Mouse (Mus musculus) heart, embryonic 10.5 days (tissue): ENCODE results near the gene 4933428G20Rik. TPM values are rescaled to one million over a fixed set of nuclear protein-coding genes. Genes with fewer than 3 reads are reported as not detected.
A peak's percentile ranks its signal among the peaks of the same experiment; 100 is the strongest.

Source experiments
- DNase-seq: peaks from one replicate; pipeline ENCODE4 v3.0.0-alpha.2; 2017; ENCODE audit warnings: low spot score
- H3K27ac ChIP-seq: fragments of 300-500 bp; sonication (generic); 2 replicates; pipeline ENCODE4 v1.5.1; 2016; ENCODE audit warnings: mild to moderate bottlenecking
- H3K27me3 ChIP-seq: fragments of 300-500 bp; sonication (generic); 2 replicates; pipeline ENCODE4 v1.6.1; 2016; ENCODE audit warnings: mild to moderate bottlenecking; ENCODE audit not compliant: poor library complexity, insufficient read depth, severe bottlenecking
- H3K36me3 ChIP-seq: fragments of 300-500 bp; sonication (generic); 2 replicates; pipeline ENCODE4 v1.6.1; 2016; ENCODE audit warnings: mild to moderate bottlenecking, moderate library complexity
- H3K4me1 ChIP-seq: fragments of 300-500 bp; sonication (generic); 2 replicates; pipeline ENCODE4 v1.6.1; 2016; ENCODE audit warnings: mild to moderate bottlenecking
- H3K4me3 ChIP-seq: fragments of 300-500 bp; sonication (generic); 2 replicates; pipeline ENCODE4 v1.5.1; 2016; ENCODE audit warnings: mild to moderate bottlenecking, moderate library complexity
- H3K9me3 ChIP-seq: fragments of 300-500 bp; sonication (generic); 2 replicates; pipeline ENCODE4 v1.6.1; 2016; ENCODE audit warnings: mild to moderate bottlenecking, moderate library complexity
- WGBS: fragments of 180-500 bp; shearing (Covaris S2); methylation state at CpG from one replicate; pipeline ENCODE4 v1.1.7; 2016; 5-methylcytosine and 5-hydroxymethylcytosine counted together
- polyA plus RNA-seq: library from polyadenylated mRNA; unstranded; fragments of >200 nt; fragmentation: Nextera tagmentation; extraction: Ambion mirVana; gene quantifications from 2 replicates; pipeline ENCODE4 v1.2.1, GENCODE M21; 2016

The 4933428G20Rik gene
- polyA plus RNA-seq, 1 experiment from 2014 or later = 1.3 TPM

- H3K27ac ChIP-seq = no peak overlapping the region
- no peak for DNase-seq
- H3K4me3 ChIP-seq = no peak overlapping the region
- peaks cover 85% of the 10 kb centered on the region for H3K36me3 ChIP-seq
- peaks cover 4% of the 10 kb centered on the region; the same call in 1 of the 2 replicates for H3K4me1 ChIP-seq
- H3K9me3 ChIP-seq = no peaks in the 10 kb centered on the region
- no peaks in the 10 kb centered on the region for H3K27me3 ChIP-seq
- WGBS = 80% methylated on average over 8 of the region's 8 CpGs
Measured at GRCm38 (mm10) chr11:97485661-97486060, 14.5 kb downstream of the 4933428G20Rik start.

- DNase-seq = no peak
- Histone ChIP-seq H3K4me1 (peaks cover 5% of the 10 kb centered on the region), H3K36me3 (peaks cover 95% of the 10 kb centered on the region), H3K9me3 (no peaks in the 10 kb centered on the region), H3K27ac (no peak overlapping the region), H3K27me3 (no peaks in the 10 kb centered on the region), H3K4me3 (no peak overlapping the region)
- WGBS = 87% methylated on average over 8 of the region's 8 CpGs
Measured at GRCm38 (mm10) chr11:97479824-97480223, 20.3 kb downstream of the 4933428G20Rik start.

- peaks cover 96% of the 10 kb centered on the region for H3K36me3 ChIP-seq
- DNase-seq = no peak
- no peaks in the 10 kb centered on the region for H3K27me3 ChIP-seq
- no peaks in the 10 kb centered on the region for H3K9me3 ChIP-seq
- peaks cover 5% of the 10 kb centered on the region for H3K4me1 ChIP-seq
- no peak overlapping the region for H3K27ac ChIP-seq
- no peak overlapping the region for H3K4me3 ChIP-seq
- 89% methylated on average over 10 of the region's 10 CpGs for WGBS
Measured at GRCm38 (mm10) chr11:97479085-97479484, 21.1 kb downstream of the 4933428G20Rik start.

DNA sequence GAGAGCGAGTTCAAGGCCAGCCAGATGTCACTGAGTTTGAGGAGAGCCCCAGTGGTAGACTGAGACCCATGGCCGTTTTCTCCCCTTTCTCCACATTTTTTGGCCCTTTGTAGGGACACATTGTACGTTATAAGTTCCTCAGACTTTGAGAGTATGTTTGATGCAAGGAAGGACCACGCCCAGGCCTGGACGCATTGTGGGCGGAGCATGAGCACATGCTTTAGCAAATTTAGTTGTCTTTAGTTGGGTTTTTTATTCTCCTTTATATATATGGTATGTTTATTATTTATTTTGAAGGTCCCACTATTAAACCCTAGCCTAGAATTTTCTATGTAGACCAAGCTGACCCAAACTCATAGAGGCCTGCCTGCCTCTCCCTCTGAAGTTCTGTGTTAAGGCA, 21.8 kb downstream of the 4933428G20Rik start:
- Histone ChIP-seq H3K36me3 (peaks cover 99% of the 10 kb centered on the region), H3K4me1 (peaks cover 5% of the 10 kb centered on the region)

DNA sequence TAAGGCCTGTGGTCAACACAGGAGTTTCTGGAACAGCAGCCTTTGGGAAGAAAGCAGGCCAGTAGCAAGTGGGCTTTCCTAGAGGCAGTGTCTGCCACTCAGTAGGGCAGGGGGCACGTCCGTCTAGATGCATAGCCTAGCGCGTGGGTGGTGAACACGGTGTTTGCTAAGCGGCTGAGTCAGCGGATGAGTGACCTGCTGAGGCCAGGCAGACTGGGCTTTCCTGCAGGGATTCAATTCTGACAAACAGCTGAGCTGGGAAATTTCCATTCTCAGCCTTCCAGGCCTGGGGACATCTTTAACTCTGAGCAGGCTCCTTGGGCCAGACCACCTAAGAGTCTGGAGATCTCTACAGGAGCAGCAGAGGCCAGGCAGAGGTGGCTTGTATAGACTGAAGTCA, 22.7 kb downstream of the 4933428G20Rik start:
- no peaks in the 10 kb centered on the region for H3K27me3 ChIP-seq
- H3K9me3 ChIP-seq = no peaks in the 10 kb centered on the region
- H3K4me1 ChIP-seq = peaks cover 5% of the 10 kb centered on the region
- DNase-seq = no peak
- no peak overlapping the region for H3K4me3 ChIP-seq
- WGBS = 82% methylated on average over 7 of the region's 7 CpGs
- H3K27ac ChIP-seq = no peak overlapping the region
- H3K36me3 ChIP-seq = peaks cover 99% of the 10 kb centered on the region

More for the DNA sequence above, 21.8 kb downstream of the 4933428G20Rik start:
- Histone ChIP-seq H3K9me3 (no peaks in the 10 kb centered on the region), H3K27me3 (no peaks in the 10 kb centered on the region), H3K4me3 (no peak overlapping the region), H3K27ac (no peak overlapping the region)
- DNase-seq = no peak
- 91% methylated on average over 6 of the region's 6 CpGs for WGBS

DNA sequence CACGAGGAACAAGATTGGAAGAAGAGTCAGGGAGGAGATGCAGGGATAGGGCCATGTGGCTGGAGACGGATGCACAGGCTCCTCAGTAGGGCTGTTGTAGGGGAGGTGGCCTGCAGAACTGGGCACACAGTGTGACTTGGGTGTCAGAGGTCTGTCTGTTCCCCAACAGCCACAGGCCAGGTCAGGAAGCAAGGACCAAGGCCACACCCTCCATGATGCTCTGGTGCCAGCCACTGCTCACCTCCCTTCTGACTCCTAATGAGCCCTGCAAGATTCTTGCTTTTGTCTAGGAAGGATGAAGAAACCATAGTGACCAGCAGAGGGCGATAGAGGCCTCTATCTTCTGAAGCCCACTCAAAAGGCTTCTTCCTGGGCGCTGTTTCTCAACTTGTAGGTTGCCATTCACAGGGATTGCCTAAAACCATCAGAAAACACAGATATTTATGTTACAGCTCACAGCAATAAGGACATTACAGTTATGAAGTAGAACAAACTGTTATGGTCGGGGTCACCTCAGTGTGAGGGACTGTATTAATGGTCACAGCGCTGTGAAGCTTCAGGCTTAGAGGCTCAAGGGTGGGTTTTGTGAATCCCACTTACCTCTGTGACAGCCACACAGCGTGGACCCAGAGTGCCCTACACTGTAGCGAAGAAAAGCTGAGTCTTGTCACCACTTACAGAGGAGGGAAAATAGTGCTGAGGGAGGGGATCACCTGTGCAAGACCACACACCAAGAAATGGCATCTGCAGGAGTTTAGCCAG, 23.6 kb downstream of the 4933428G20Rik start:
- WGBS = 69% methylated on average over 8 of the region's 8 CpGs
- Histone ChIP-seq H3K4me1 (peaks cover 5% of the 10 kb centered on the region), H3K4me3 (no peak overlapping the region), H3K9me3 (no peaks in the 10 kb centered on the region), H3K27ac (no peak overlapping the region), H3K36me3 (peaks cover 98% of the 10 kb centered on the region), H3K27me3 (no peaks in the 10 kb centered on the region)
- DNase-seq = no peak

DNA sequence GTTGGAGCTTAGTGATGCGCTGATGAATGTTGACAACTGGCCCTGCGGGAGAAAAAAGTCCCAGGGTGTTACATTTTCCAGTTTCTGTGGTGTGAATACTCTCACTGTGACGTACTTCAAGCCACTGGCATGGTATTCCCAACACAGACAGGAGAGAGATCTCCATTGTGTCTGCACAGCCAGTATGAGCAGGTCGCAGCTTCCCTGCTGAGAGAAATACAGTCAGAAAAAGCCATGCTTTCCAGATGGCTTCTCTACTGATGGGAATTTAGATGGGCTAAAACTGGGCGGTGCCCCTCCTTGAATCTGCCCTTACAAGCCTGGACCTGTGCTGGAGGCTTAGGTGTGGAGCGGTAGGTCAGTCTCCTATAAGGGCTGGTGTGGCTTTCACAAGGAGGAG, 28.9 kb downstream of the 4933428G20Rik start:
- peaks cover 11% of the 10 kb centered on the region for H3K4me1 ChIP-seq
- no peak overlapping the region for H3K27ac ChIP-seq
- 85% methylated on average over 6 of the region's 6 CpGs for WGBS
- peaks cover 99% of the 10 kb centered on the region for H3K36me3 ChIP-seq
- no peaks in the 10 kb centered on the region for H3K27me3 ChIP-seq
- no peak overlapping the region for H3K4me3 ChIP-seq
- DNase-seq = no peak
- no peaks in the 10 kb centered on the region for H3K9me3 ChIP-seq

DNA sequence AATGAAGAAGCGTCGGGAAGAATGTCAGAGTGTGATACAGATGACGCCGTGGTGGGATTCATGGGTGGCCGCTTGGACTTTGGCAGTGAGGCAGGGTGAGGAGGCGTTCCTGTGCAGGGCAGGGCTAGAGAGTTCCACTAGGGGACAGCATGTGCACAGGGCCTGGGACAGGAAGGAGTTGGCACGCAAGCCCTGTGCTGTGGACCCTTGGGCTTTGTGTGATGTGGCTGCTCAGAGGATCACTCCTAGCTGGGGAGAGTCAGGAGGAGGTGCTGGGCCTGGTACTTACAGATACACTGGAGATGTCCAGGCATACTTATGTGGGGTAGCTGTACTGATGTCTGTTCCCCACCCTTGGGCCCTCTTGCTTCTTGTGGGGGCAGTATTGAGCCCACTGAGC, 30.3 kb downstream of the 4933428G20Rik start:
- peaks cover 99% of the 10 kb centered on the region for H3K36me3 ChIP-seq
- no peak for DNase-seq
- H3K9me3 ChIP-seq = no peaks in the 10 kb centered on the region
- H3K4me1 ChIP-seq = peaks cover 14% of the 10 kb centered on the region
- WGBS = 92% methylated on average over 7 of the region's 7 CpGs
- H3K27me3 ChIP-seq = no peaks in the 10 kb centered on the region
- no peak overlapping the region for H3K27ac ChIP-seq
- no peak overlapping the region for H3K4me3 ChIP-seq

- H3K27ac ChIP-seq = peak overlapping the region; percentile 24
- DNase-seq = no peak
- H3K27me3 ChIP-seq = no peaks in the 10 kb centered on the region
- no peaks in the 10 kb centered on the region for H3K9me3 ChIP-seq
- H3K4me1 ChIP-seq = peaks cover 14% of the 10 kb centered on the region
- H3K36me3 ChIP-seq = peaks cover 99% of the 10 kb centered on the region
- no peak overlapping the region for H3K4me3 ChIP-seq
- 45% methylated on average over 14 of the region's 14 CpGs for WGBS
Measured at GRCm38 (mm10) chr11:97468639-97469287, 31.4 kb downstream of the 4933428G20Rik start.

- no peaks in the 10 kb centered on the region for H3K9me3 ChIP-seq
- peaks cover 100% of the 10 kb centered on the region for H3K36me3 ChIP-seq
- no peak for DNase-seq
- 83% methylated on average over 10 of the region's 10 CpGs for WGBS
- no peak overlapping the region for H3K27ac ChIP-seq
- H3K27me3 ChIP-seq = no peaks in the 10 kb centered on the region
- H3K4me3 ChIP-seq = no peak overlapping the region
- H3K4me1 ChIP-seq = peaks cover 18% of the 10 kb centered on the region
Measured at GRCm38 (mm10) chr11:97466444-97467160, 33.5 kb downstream of the 4933428G20Rik start.

GRCm38 (mm10) chr11:97465957-97466356, 34.2 kb downstream of the 4933428G20Rik start:
- WGBS = 94% methylated on average over 12 of the region's 12 CpGs
- Histone ChIP-seq H3K27ac (no peak overlapping the region), H3K36me3 (peaks cover 100% of the 10 kb centered on the region), H3K4me3 (no peak overlapping the region), H3K4me1 (peaks cover 18% of the 10 kb centered on the region), H3K9me3 (no peaks in the 10 kb centered on the region), H3K27me3 (no peaks in the 10 kb centered on the region)
- DNase-seq = no peak

GRCm38 (mm10) chr11:97463991-97464390, 36.1 kb downstream of the 4933428G20Rik start:
- Histone ChIP-seq H3K4me1 (peaks cover 18% of the 10 kb centered on the region), H3K4me3 (no peak overlapping the region), H3K27ac (0 out of 2 replicates have a peak overlapping the region, but pooled peaks have one; percentile 25), H3K9me3 (no peaks in the 10 kb centered on the region), H3K27me3 (no peaks in the 10 kb centered on the region), H3K36me3 (peaks cover 100% of the 10 kb centered on the region)
- DNase-seq = no peak
- 88% methylated on average over 4 of the region's 4 CpGs for WGBS

- H3K4me1 ChIP-seq = peaks cover 15% of the 10 kb centered on the region
- peak overlapping the region; percentile 25; the same call in 1 of the 2 replicates for H3K27ac ChIP-seq
- H3K27me3 ChIP-seq = no peaks in the 10 kb centered on the region
- DNase-seq = no peak
- peaks cover 100% of the 10 kb centered on the region for H3K36me3 ChIP-seq
- H3K4me3 ChIP-seq = no peak overlapping the region
- H3K9me3 ChIP-seq = no peaks in the 10 kb centered on the region
- WGBS = 53% methylated on average over 33 of the region's 33 CpGs
Measured at GRCm38 (mm10) chr11:97463166-97463565, 37.0 kb downstream of the 4933428G20Rik start.
